Mouse (Mus musculus): ENCODE measurements around the gene 4933434E20Rik. TPM values are rescaled to one million over a fixed set of nuclear protein-coding genes. Genes with fewer than 3 reads are reported as not detected.
A peak's percentile ranks its signal among the peaks of the same experiment; 100 is the strongest.

The 4933434E20Rik gene
- 10 to 100 TPM; 64.6 to 66.5 TPM for total RNA-seq (2021)
- long read RNA-seq, experiment 1, transcript 4933434E20Rik-206 (7 exons, 2,510 nt) = major isoform, 47 of 57 reads
- long read RNA-seq, experiment 1, partial matches to known transcripts = 2 of 57 reads
- long read RNA-seq, experiment 1, other reads (novel, unspliced or antisense) = 7 of 57 reads
- long read RNA-seq, experiment 2, transcript 4933434E20Rik-206 (7 exons, 2,510 nt) = major isoform, 10 of 18 reads
- long read RNA-seq, experiment 2, partial matches to known transcripts = 0 of 18 reads
- long read RNA-seq, experiment 2, other reads (novel, unspliced or antisense) = 7 of 18 reads

GRCm38 (mm10) chr3:90051441-90052350 lies at the start of gene 4933434E20Rik:
Gene 4933434E20Rik (plus strand): TSS chr3:90051636.
- DNase-seq = peak; percentile 80

GRCm38 (mm10) chr3:90004091-90004796 lies 47.2 kb upstream of the 4933434E20Rik start:
- DNase-seq = no peak

- DNase-seq = no peak
These were observed 41.1 kb upstream of the 4933434E20Rik start for GRCm38 (mm10) chr3:90010291-90010690.

- DNase-seq = no peak
These were observed 34.8 kb upstream of the 4933434E20Rik start for GRCm38 (mm10) chr3:90016626-90017025.

- no peak for DNase-seq
These were observed 16.8 kb upstream of the 4933434E20Rik start for GRCm38 (mm10) chr3:90034653-90035052.

- DNase-seq = no peak
These were observed 15.2 kb upstream of the 4933434E20Rik start for GRCm38 (mm10) chr3:90036263-90036662.

- DNase-seq = no peak
These were observed 1.7 kb upstream of the 4933434E20Rik start for GRCm38 (mm10) chr3:90049691-90050090.

- peak; percentile 95 for DNase-seq
These were observed 1.2 kb downstream of the 4933434E20Rik start, which contains the start of gene Ubap2l for GRCm38 (mm10) chr3:90052351-90053241. Gene Ubap2l (minus strand): TSS chr3:90052628.

- no peak for DNase-seq
These were observed 10.1 kb downstream of the 4933434E20Rik start for GRCm38 (mm10) chr3:90061549-90061948.

GRCm38 (mm10) chr3:90062539-90062938 lies 11.1 kb downstream of the 4933434E20Rik start:
- no peak for DNase-seq

GRCm38 (mm10) chr3:90064383-90064782 lies 12.9 kb downstream of the 4933434E20Rik start:
- DNase-seq = no peak

GRCm38 (mm10) chr3:90065553-90065952 lies 14.1 kb downstream of the 4933434E20Rik start:
- DNase-seq = peak; percentile 67

GRCm38 (mm10) chr3:90067851-90068250 lies 16.4 kb downstream of the 4933434E20Rik start:
- no peak for DNase-seq

GRCm38 (mm10) chr3:90069688-90070087 lies 18.3 kb downstream of the 4933434E20Rik start:
- DNase-seq = no peak

GRCm38 (mm10) chr3:90072294-90072693 lies 20.9 kb downstream of the 4933434E20Rik start, which contains the start of gene Tpm3:
Gene Tpm3 (plus strand): TSS chr3:90072649.
- DNase-seq = no peak

- peak; percentile 88 for DNase-seq
These were observed 25.7 kb downstream of the 4933434E20Rik start for GRCm38 (mm10) chr3:90076921-90077716.

- no peak for DNase-seq
These were observed 26.8 kb downstream of the 4933434E20Rik start for GRCm38 (mm10) chr3:90078224-90078623.

- DNase-seq = peak; percentile 96
These were observed 27.8 kb downstream of the 4933434E20Rik start for GRCm38 (mm10) chr3:90079133-90079762.

- DNase-seq = peak; percentile 79
These were observed 28.5 kb downstream of the 4933434E20Rik start for GRCm38 (mm10) chr3:90079763-90080497.
